Mouse (Mus musculus) liver, embryonic 16.5 days (tissue): ENCODE data around the gene Hes2. TPM values are rescaled to one million over a fixed set of nuclear protein-coding genes. Genes with fewer than 3 reads are reported as not detected.
A peak's percentile ranks its signal among the peaks of the same experiment; 100 is the strongest.

Experiments used
- ATAC-seq: fragments of 200-750 bp; cut with Nextera tagmentation; 2 replicates; pipeline ENCODE4 v1.8.0; 2017; ENCODE audit warnings: low read depth, mild to moderate bottlenecking, moderate number of reproducible peaks, moderate library complexity
- H3K27ac ChIP-seq: fragments of 300-500 bp; sonication (generic); 2 replicates; pipeline ENCODE4 v1.5.1; 2014; ENCODE audit warnings: mild to moderate bottlenecking, low read length
- H3K27me3 ChIP-seq: fragments of 300-500 bp; sonication (generic); 2 replicates; pipeline ENCODE4 v1.6.1; 2014; ENCODE audit warnings: low read depth, low read length, mixed read lengths; ENCODE audit not compliant: control insufficient read depth, insufficient read depth
- H3K36me3 ChIP-seq: fragments of 300-500 bp; sonication (generic); 2 replicates; pipeline ENCODE4 v1.6.1; 2014; ENCODE audit warnings: mild to moderate bottlenecking; ENCODE audit not compliant: control insufficient read depth, insufficient read depth
- H3K4me1 ChIP-seq: fragments of 300-500 bp; sonication (generic); 2 replicates; pipeline ENCODE4 v1.6.1; 2014; ENCODE audit warnings: low read depth, low read length, mixed read lengths; ENCODE audit not compliant: control insufficient read depth
- H3K4me2 ChIP-seq: fragments of 300-500 bp; sonication (generic); 2 replicates; pipeline ENCODE4 v1.6.1; 2014; ENCODE audit warnings: low read depth, low read length, mixed read lengths
- H3K4me3 ChIP-seq: fragments of 300-500 bp; sonication (generic); 2 replicates; pipeline ENCODE4 v1.5.1; 2014; ENCODE audit warnings: low read depth, mild to moderate bottlenecking, low read length
- H3K9ac ChIP-seq: fragments of 300-500 bp; sonication (generic); 2 replicates; pipeline ENCODE4 v1.6.1; 2014; ENCODE audit warnings: low read depth, low read length
- H3K9me3 ChIP-seq: fragments of 300-500 bp; sonication (generic); replicated peaks from 2 replicates; pipeline ENCODE4 v1.6.1; 2016; ENCODE audit warnings: low read length; ENCODE audit not compliant: control insufficient read depth
- WGBS: fragments of 180-500 bp; shearing (Covaris S2); extraction: QIAGEN DNeasy Blood & Tissue Kit; methylation state at CpG from one replicate; pipeline ENCODE4 v1.1.7; 2014; ENCODE audit not compliant: insufficient replicate concordance; 5-methylcytosine and 5-hydroxymethylcytosine counted together
- polyA plus RNA-seq: library from polyadenylated mRNA; unstranded; fragments of >200 nt; fragmentation: Nextera tagmentation; extraction: Ambion mirVana; gene quantifications from 2 replicates; pipeline ENCODE4 v1.2.1, GENCODE M21; 2015

The Hes2 gene
- polyA plus RNA-seq, 1 experiment from 2014 or later = not detected

DNA sequence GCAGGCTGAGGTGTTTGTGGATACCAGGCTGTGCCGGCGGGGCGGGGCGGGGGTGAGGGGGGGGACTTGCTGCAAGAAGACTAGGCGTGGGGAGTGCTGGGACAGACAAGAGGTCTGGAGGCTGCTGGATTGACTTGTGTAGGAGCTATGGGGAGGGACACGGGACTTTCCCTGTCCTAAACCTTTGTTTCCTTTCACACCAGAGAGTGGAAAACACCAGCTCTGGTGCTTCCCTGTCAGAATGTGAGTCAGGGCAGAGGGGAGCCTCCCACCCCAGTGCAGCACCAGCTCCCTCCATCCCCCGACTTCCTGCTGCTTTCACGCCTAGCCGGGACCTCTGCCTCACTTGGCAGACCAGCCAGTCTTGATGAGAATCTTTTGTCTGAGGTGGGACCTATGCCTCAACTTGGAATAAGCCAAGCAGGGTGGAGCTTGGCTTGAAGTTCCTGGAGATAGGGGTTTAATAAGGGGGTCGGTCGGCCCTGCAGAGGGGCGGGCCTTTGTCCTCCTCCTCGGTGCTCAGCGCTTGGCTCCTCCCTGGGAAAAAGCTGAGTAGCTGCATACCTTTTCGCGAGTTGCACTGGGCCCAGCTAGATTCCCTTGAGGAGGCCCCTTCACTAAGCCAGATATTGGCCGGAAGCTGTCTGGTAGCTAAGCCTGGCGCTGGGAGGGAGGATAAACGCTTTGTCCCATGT, 27.0 kb downstream of the Hes2 start:
- H3K4me1 ChIP-seq = peaks cover 32% of the 10 kb centered on the region
- H3K9ac ChIP-seq = no peak overlapping the region; the same call in 1 of the 2 replicates
- no peaks in the 10 kb centered on the region for H3K9me3 ChIP-seq
- H3K36me3 ChIP-seq = no peaks in the 10 kb centered on the region
- H3K27ac ChIP-seq = peak overlapping the region; percentile 35; the same call in 1 of the 2 replicates
- H3K4me3 ChIP-seq = no peak overlapping the region
- WGBS = 8% methylated on average over 19 of the region's 19 CpGs
- no peaks in the 10 kb centered on the region for H3K27me3 ChIP-seq
- peak; percentile 22; the same call in 1 of the 2 replicates for ATAC-seq
- H3K4me2 ChIP-seq = peak overlapping the region; percentile 30

GRCm38 (mm10) chr4:152186205-152187082, 27.8 kb downstream of the Hes2 start:
- no peak overlapping the region for H3K4me3 ChIP-seq
- H3K9me3 ChIP-seq = no peaks in the 10 kb centered on the region
- 27% methylated on average over 14 of the region's 14 CpGs for WGBS
- no peak for ATAC-seq
- peaks cover 36% of the 10 kb centered on the region for H3K4me1 ChIP-seq
- peak overlapping the region; percentile 10; the same call in 1 of the 2 replicates for H3K27ac ChIP-seq
- no peaks in the 10 kb centered on the region for H3K36me3 ChIP-seq
- H3K4me2 ChIP-seq = no peak overlapping the region
- no peaks in the 10 kb centered on the region for H3K27me3 ChIP-seq
- H3K9ac ChIP-seq = no peak overlapping the region

GRCm38 (mm10) chr4:152187142-152187541, 28.5 kb downstream of the Hes2 start:
- no peak for ATAC-seq
- Histone ChIP-seq H3K27me3 (no peaks in the 10 kb centered on the region), H3K4me1 (peaks cover 36% of the 10 kb centered on the region), H3K4me3 (no peak overlapping the region), H3K9me3 (no peaks in the 10 kb centered on the region), H3K36me3 (no peaks in the 10 kb centered on the region), H3K4me2 (no peak overlapping the region), H3K9ac (no peak overlapping the region), H3K27ac (no peak overlapping the region)
- 66% methylated on average over 9 of the region's 9 CpGs for WGBS

DNA sequence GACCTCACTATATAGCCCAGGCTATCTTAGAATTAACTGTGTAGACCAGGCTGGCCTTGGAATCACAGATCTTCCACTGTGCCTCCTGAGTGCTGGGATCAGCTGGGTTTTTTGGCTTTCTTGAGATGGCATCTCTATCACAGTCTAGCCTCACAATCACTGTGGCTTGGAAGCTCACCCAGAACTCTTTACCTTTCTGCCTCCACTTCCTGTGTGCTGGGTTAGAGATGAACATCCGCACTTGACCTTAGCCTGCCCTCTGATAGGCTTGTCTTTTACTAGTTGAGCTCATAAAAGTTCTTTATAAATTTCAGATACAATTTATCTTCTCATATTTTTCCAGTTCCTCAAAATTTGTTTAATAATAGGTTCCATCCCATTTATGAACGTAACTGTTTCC, 30.0 kb downstream of the Hes2 start:
- peaks cover 36% of the 10 kb centered on the region for H3K4me1 ChIP-seq

GRCm38 (mm10) chr4:152189071-152189470, 30.4 kb downstream of the Hes2 start:
- Histone ChIP-seq H3K4me3 (no peak overlapping the region), H3K27ac (no peak overlapping the region), H3K4me1 (peaks cover 36% of the 10 kb centered on the region), H3K36me3 (no peaks in the 10 kb centered on the region), H3K27me3 (no peaks in the 10 kb centered on the region), H3K4me2 (no peak overlapping the region), H3K9me3 (no peaks in the 10 kb centered on the region), H3K9ac (no peak overlapping the region)
- no peak for ATAC-seq
- WGBS = 65% methylated on average over 6 of the region's 6 CpGs

More for the DNA sequence above, 30.0 kb downstream of the Hes2 start:
- Histone ChIP-seq H3K4me2 (no peak overlapping the region), H3K4me3 (no peak overlapping the region), H3K9ac (no peak overlapping the region), H3K36me3 (no peaks in the 10 kb centered on the region), H3K27me3 (no peaks in the 10 kb centered on the region), H3K27ac (no peak overlapping the region), H3K9me3 (no peaks in the 10 kb centered on the region)
- ATAC-seq = no peak
- WGBS = 75% methylated on average over 2 of the region's 2 CpGs

DNA sequence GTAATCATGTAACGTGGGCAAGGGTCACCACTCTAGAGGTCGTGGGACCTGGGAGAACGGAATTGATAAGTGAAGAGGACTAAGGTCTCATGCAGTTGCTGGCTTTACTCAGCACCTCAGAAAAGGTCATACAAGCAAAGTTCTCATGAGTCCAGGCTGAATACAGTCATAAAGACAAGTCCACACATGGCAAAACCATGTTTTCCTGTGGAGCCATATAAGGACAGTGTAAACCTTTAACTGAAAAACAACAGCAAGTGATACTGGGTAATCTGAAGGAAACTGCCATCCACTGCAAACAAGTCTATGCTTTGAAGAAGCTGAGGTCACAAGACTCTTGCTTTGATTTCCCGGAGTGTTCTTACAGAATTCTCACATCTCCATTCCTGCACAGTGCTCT, 31.0 kb downstream of the Hes2 start:
- no peaks in the 10 kb centered on the region for H3K36me3 ChIP-seq
- H3K4me3 ChIP-seq = no peak overlapping the region
- H3K4me1 ChIP-seq = peaks cover 39% of the 10 kb centered on the region
- H3K27me3 ChIP-seq = no peaks in the 10 kb centered on the region
- no peaks in the 10 kb centered on the region for H3K9me3 ChIP-seq
- H3K27ac ChIP-seq = no peak overlapping the region
- ATAC-seq = no peak
- H3K9ac ChIP-seq = no peak overlapping the region
- WGBS = 54% methylated on average over 4 of the region's 4 CpGs
- peak overlapping the region; percentile 10; the same call in 1 of the 2 replicates for H3K4me2 ChIP-seq

GRCm38 (mm10) chr4:152190096-152190653, 31.5 kb downstream of the Hes2 start:
- peak overlapping the region; percentile 10; the same call in 1 of the 2 replicates for H3K4me2 ChIP-seq
- H3K27ac ChIP-seq = no peak overlapping the region
- ATAC-seq = peak; percentile 22; the same call in 1 of the 2 replicates
- H3K4me1 ChIP-seq = peaks cover 36% of the 10 kb centered on the region
- no peaks in the 10 kb centered on the region for H3K9me3 ChIP-seq
- H3K9ac ChIP-seq = no peak overlapping the region
- H3K27me3 ChIP-seq = no peaks in the 10 kb centered on the region
- no peaks in the 10 kb centered on the region for H3K36me3 ChIP-seq
- no peak overlapping the region for H3K4me3 ChIP-seq
- WGBS = 23% methylated on average over 11 of the region's 11 CpGs

- Histone ChIP-seq H3K4me2 (no peak overlapping the region), H3K4me1 (peaks cover 30% of the 10 kb centered on the region), H3K9ac (no peak overlapping the region), H3K36me3 (no peaks in the 10 kb centered on the region), H3K27me3 (no peaks in the 10 kb centered on the region), H3K4me3 (no peak overlapping the region), H3K9me3 (no peaks in the 10 kb centered on the region), H3K27ac (no peak overlapping the region)
- no peak for ATAC-seq
- 21% methylated on average over 5 of the region's 5 CpGs for WGBS
These were observed 32.0 kb downstream of the Hes2 start for GRCm38 (mm10) chr4:152190701-152191100.
